Mouse (Mus musculus): ENCODE data around the gene Wnt7b.

GRCm38 (mm10) chr15:85524404-85524950, 57.8 kb downstream of the Wnt7b start:
- TF ChIP-seq MAFK (IDR thresholded peaks at IDR 0.05; ENCODE audit: insufficient read depth, low read depth, low read length) (no peak), CHD2 (IDR thresholded peaks at IDR 0.05; ENCODE audit: low read depth, low read length) (no peak)
